Mouse (Mus musculus): ENCODE results near the gene Gp1bb. TPM values are rescaled to one million over a fixed set of nuclear protein-coding genes. Genes with fewer than 3 reads are reported as not detected.

Gp1bb gene
- polyA plus RNA-seq, 2 experiments from 2014 or later, result not detected

- ATAC-seq, result no peak
Observed at GRCm38 (mm10) chr16:18598006-18598405, 24.2 kb downstream of the Gp1bb start.

GRCm38 (mm10) chr16:18596255-18596654 is 25.9 kb downstream of the Gp1bb start:
- no peak for ATAC-seq

- no peak for ATAC-seq
Observed at GRCm38 (mm10) chr16:18593930-18594329, 28.3 kb downstream of the Gp1bb start.

GRCm38 (mm10) chr16:18591047-18592018 is 30.9 kb downstream of the Gp1bb start:
- ATAC-seq, result no peak

- peak; percentile 80 for ATAC-seq
Observed at GRCm38 (mm10) chr16:18589804-18590790, 32.1 kb downstream of the Gp1bb start, which contains the start of gene Tbx1. Gene Tbx1, minus strand, starts transcription at chr16:18590671.

GRCm38 (mm10) chr16:18589080-18589621 is 33.1 kb downstream of the Gp1bb start:
- ATAC-seq, result no peak

GRCm38 (mm10) chr16:18588738-18589055 is 33.5 kb downstream of the Gp1bb start:
- ATAC-seq, result no peak

GRCm38 (mm10) chr16:18587847-18588737 is 34.1 kb downstream of the Gp1bb start:
- ATAC-seq, result no peak

- no peak for ATAC-seq
Observed at GRCm38 (mm10) chr16:18586906-18587546, 35.2 kb downstream of the Gp1bb start.

- no peak for ATAC-seq
Observed at GRCm38 (mm10) chr16:18586076-18586905, 35.9 kb downstream of the Gp1bb start.

- ATAC-seq, result no peak
Observed at GRCm38 (mm10) chr16:18585676-18586075, 36.5 kb downstream of the Gp1bb start.

- no peak for ATAC-seq
Observed at GRCm38 (mm10) chr16:18584901-18585510, 37.2 kb downstream of the Gp1bb start.

GRCm38 (mm10) chr16:18583673-18584357 is 38.4 kb downstream of the Gp1bb start:
- ATAC-seq, result no peak

GRCm38 (mm10) chr16:18583169-18583568 is 39.0 kb downstream of the Gp1bb start:
- no peak for ATAC-seq

GRCm38 (mm10) chr16:18582426-18583148 is 39.6 kb downstream of the Gp1bb start:
- no peak for ATAC-seq

- no peak for ATAC-seq
Observed at GRCm38 (mm10) chr16:18581623-18582205, 40.5 kb downstream of the Gp1bb start.

GRCm38 (mm10) chr16:18581050-18581622 is 41.1 kb downstream of the Gp1bb start:
- ATAC-seq, result no peak

GRCm38 (mm10) chr16:18580389-18580788 is 41.8 kb downstream of the Gp1bb start:
- no peak for ATAC-seq
